Mouse (Mus musculus) intestine, embryonic 14.5 days (tissue): ENCODE results near the gene Siglec1. TPM values are rescaled to one million over a fixed set of nuclear protein-coding genes. Genes with fewer than 3 reads are reported as not detected.

Experiments used
- ATAC-seq: fragments of 200-750 bp; cut with Nextera tagmentation; replicated peaks from 2 replicates; pipeline ENCODE4 v1.8.0; 2017; ENCODE audit warnings: low read depth, moderate number of reproducible peaks, moderate TSS enrichment, moderate library complexity; ENCODE audit not compliant: low FRiP score, low TSS enrichment
- DNase-seq: peaks from one replicate; pipeline ENCODE4 v3.0.0-alpha.2; 2018; ENCODE audit warnings: low spot score
- H3K27ac ChIP-seq: fragments of 300-500 bp; sonication (generic); 2 replicates; pipeline ENCODE4 v1.5.1; 2014; ENCODE audit warnings: low read depth, mild to moderate bottlenecking, control low read depth
- H3K27me3 ChIP-seq: fragments of 300-500 bp; sonication (generic); replicated peaks from 2 replicates; pipeline ENCODE4 v1.6.1; 2014; ENCODE audit warnings: low read length, control low read depth; ENCODE audit not compliant: control insufficient read depth, insufficient read depth
- H3K36me3 ChIP-seq: fragments of 300-500 bp; sonication (generic); 2 replicates; pipeline ENCODE4 v1.6.1; 2014; ENCODE audit warnings: low read length, control low read depth; ENCODE audit not compliant: control insufficient read depth, insufficient read depth
- H3K4me1 ChIP-seq: fragments of 300-500 bp; sonication (generic); replicated peaks from 2 replicates; pipeline ENCODE4 v1.6.1; 2014; ENCODE audit warnings: low read length, control low read depth, mixed read lengths; ENCODE audit not compliant: control insufficient read depth, insufficient read depth
- H3K4me2 ChIP-seq: fragments of 300-500 bp; sonication (generic); 2 replicates; pipeline ENCODE4 v1.6.1; 2014; ENCODE audit warnings: low read length
- H3K4me3 ChIP-seq: fragments of 300-500 bp; sonication (generic); 2 replicates; pipeline ENCODE4 v1.5.1; 2014; ENCODE audit warnings: low read depth, low read length, control low read depth, mixed read lengths
- H3K9ac ChIP-seq: fragments of 300-500 bp; sonication (generic); 2 replicates; pipeline ENCODE4 v1.6.1; 2014; ENCODE audit warnings: mild to moderate bottlenecking, low read length
- H3K9me3 ChIP-seq: fragments of 300-500 bp; sonication (generic); 2 replicates; pipeline ENCODE4 v1.6.1; 2016; ENCODE audit warnings: low read length, control low read depth; ENCODE audit not compliant: control insufficient read depth
- WGBS: fragments of 180-500 bp; shearing (Covaris S2); extraction: QIAGEN DNeasy Blood & Tissue Kit; methylation state at CpG from one replicate; pipeline ENCODE4 v1.1.7; 2014; 5-methylcytosine and 5-hydroxymethylcytosine counted together
- microRNA-seq: library from miRNA; unstranded; fragments of <30 nt; microRNA quantifications from one replicate; pipeline ENCODE4, GENCODE M21; 2016
- polyA plus RNA-seq: library from polyadenylated mRNA; unstranded; fragments of >200 nt; fragmentation: Nextera tagmentation; extraction: Ambion mirVana; gene quantifications from 2 replicates; pipeline ENCODE4 v1.2.1, GENCODE M21; 2014

The Siglec1 gene
- polyA plus RNA-seq, 1 experiment from 2014 or later, result 0.41 TPM

DNA sequence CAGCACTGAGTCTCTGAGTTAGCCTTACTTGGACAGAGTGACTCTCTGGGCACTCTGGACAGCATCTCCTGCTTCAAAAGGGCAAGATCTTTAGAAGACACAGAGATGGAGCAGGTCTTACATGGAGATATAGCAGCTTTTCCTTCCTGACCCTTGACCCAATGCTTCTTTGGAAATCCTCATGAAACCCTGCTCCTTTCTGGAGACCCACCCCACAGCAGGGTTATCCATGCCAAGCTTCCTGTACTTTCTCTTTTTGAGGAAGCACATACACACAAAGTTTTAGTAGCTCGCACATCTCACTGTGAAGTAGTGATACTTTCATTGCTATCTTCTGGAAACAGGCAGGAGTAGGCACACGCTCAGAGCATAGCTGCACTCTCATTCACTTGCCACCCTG lies 61.3 kb downstream of the Siglec1 start:
- H3K27me3 ChIP-seq, result no peaks in the 10 kb centered on the region
- no peak for DNase-seq
- peaks cover 25% of the 10 kb centered on the region; the same call in 1 of the 2 replicates for H3K36me3 ChIP-seq
- no peak for ATAC-seq
- 94% methylated on average over 2 of the region's 2 CpGs for WGBS
- H3K4me2 ChIP-seq, result no peak overlapping the region
- no peaks in the 10 kb centered on the region for H3K9me3 ChIP-seq
- H3K27ac ChIP-seq, result no peak overlapping the region
- peaks cover 12% of the 10 kb centered on the region for H3K4me1 ChIP-seq
- no peak overlapping the region for H3K4me3 ChIP-seq
- no peak overlapping the region for H3K9ac ChIP-seq

Small RNAs within 50 kb of the gene (microRNA-seq; reads per million reads assigned to microRNA genes)
- not detected for gene Mir6973b

Other genes starting within 250 kb of the Siglec1 start
- gene 4930402H24Rik, start 180.4 kb downstream of the Siglec1 start, polyA plus RNA-seq, result 33.3 and 34.7 TPM in 2 replicates
- 8.4 and 8.5 TPM in 2 replicates for gene Atrn, start 180.3 kb downstream of the Siglec1 start, polyA plus RNA-seq
- 13.7 and 15.8 TPM in 2 replicates for gene Gfra4, start 43.7 kb downstream of the Siglec1 start, polyA plus RNA-seq
- gene Adam33, start 23.0 kb downstream of the Siglec1 start, polyA plus RNA-seq, result 1.8 and 1.9 TPM in 2 replicates
- gene Hspa12b, start 40.5 kb upstream of the Siglec1 start, polyA plus RNA-seq, result 5.4 and 6.8 TPM in 2 replicates
- not detected in 2 replicates for gene Gm11037, start 46.7 kb upstream of the Siglec1 start, polyA plus RNA-seq
- 91.4 and 93.1 TPM in 2 replicates for gene 1700037H04Rik, start 73.3 kb upstream of the Siglec1 start, polyA plus RNA-seq
- gene Cenpb, start 93.3 kb upstream of the Siglec1 start, polyA plus RNA-seq, result 8.8 and 9.5 TPM in 2 replicates
- 51.8 and 61.0 TPM in 2 replicates for gene Cdc25b, start 100.2 kb upstream of the Siglec1 start, polyA plus RNA-seq
- 5.8 and 6.4 TPM in 2 replicates for gene Spef1, start 100.5 kb upstream of the Siglec1 start, polyA plus RNA-seq
- gene Ap5s1, start 120.3 kb upstream of the Siglec1 start, polyA plus RNA-seq, result 23.4 and 23.8 TPM in 2 replicates
- gene Mavs, start 147.3 kb upstream of the Siglec1 start, polyA plus RNA-seq, result 19.1 and 19.8 TPM in 2 replicates
- 35.9 and 37.6 TPM in 2 replicates for gene Pank2, start 175.7 kb upstream of the Siglec1 start, polyA plus RNA-seq